Mouse (Mus musculus) regulatory T cell (primary cell): ENCODE measurements around the gene Olfr1383.
"Not testable (repeated sequence)": the region's sequence is repeated elsewhere in the genome, so short reads cannot be mapped to it uniquely, and the experiment has no call there.

Experiments
- in situ Hi-C: fragments of 300-600 bp; cut with MboI, MseI; formaldehyde crosslinking; loops from one replicate; pipeline ENCODE4 v1.15.1; 2025; ENCODE audit warnings: high pct_unique_total_duplicates

Olfr1383 gene

DNA sequence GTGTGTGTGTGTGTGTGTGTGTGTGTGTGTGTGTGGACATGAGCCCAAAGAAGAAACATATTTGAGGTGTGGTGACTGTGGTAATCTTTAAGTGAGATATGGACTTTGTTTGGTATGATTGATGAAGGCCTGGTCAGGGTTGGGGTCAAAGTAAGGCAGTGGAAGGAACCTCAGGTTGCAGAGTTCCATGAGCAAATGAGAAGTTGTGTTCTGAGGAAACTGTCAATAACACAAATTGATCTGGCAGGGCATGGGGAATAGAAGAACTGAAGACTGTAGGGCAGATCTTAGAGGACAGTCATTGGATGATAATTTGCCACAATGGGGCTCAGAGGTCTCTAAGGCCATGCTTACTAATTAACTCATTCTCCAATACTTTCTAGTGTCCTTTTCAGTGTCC, at the start of gene Olfr1383:
TSS of gene Olfr1383 (plus strand) at position 301 of the 400 bp plus-strand sequence.
- in situ Hi-C loops = loop anchor here (25.0 kb wide), 1 partner anchor 782 kb away; no protein-coding TSS in a partner anchor

DNA sequence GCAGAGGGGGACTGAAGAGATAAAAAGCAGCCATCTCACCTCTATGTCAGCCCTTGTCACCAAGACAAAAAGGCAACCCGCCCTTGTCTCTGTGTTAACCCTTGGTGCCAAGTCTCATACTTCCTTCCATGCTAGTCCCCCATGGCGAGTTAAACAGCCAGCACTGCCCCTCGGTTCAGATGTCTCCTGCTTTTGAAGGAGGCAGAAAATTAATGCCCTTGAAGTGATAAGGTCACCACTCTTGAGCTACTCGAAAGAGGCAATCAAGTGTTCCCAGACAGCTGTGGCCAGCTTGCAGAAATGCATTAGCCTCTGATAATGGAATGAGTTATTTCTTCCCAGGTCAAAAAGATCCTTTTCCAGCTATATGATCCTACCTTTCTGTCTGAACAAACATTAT, 33.5 kb upstream of the Olfr1383 start:
- in situ Hi-C loops = no loop called here

DNA sequence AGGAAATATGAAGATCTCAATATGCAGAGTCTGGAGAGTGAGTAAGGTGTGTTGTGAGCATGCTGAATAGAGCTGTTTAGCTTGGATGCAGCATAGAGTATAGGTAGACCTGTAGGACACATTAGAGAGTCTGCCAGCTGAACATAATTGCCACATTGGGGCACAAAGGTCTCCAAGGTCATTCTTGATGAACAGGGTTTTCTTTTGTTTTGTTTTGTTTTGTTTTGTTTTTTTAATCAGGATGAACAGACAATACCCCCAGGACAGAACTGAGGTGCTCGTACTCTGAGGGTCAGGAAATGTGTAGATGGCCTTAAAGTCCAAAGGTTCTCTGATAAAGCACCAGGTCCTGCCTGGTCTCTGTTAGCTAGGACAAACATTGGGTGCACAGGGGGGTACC, 30.7 kb upstream of the Olfr1383 start, which contains the start of gene Olfr1385:
TSS of gene Olfr1385 (plus strand) at position 301 of the 400 bp plus-strand sequence.
- in situ Hi-C loops = not testable (repeated sequence)

DNA sequence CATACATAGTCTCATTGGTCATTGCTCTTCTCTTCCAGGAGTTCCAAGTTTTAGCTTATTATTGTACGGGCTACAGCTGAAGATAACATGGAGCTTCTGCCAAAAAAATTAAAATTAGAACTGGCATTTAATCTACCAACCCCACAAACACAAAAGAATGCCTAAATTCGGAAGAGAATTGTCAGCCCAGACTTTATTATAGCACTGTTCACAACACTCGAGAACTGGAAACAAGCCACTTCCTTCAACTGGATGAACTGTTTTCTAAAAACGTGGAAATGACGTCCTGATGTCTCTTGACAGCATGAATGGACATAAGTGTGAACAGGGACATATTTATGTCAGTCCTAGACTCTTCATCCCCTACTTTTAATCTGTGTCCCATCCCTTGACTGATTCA, 1.4 kb upstream of the Olfr1383 start:
- in situ Hi-C loops = loop anchor here (25.0 kb wide), 1 partner anchor 781 kb away; no protein-coding TSS in a partner anchor

DNA sequence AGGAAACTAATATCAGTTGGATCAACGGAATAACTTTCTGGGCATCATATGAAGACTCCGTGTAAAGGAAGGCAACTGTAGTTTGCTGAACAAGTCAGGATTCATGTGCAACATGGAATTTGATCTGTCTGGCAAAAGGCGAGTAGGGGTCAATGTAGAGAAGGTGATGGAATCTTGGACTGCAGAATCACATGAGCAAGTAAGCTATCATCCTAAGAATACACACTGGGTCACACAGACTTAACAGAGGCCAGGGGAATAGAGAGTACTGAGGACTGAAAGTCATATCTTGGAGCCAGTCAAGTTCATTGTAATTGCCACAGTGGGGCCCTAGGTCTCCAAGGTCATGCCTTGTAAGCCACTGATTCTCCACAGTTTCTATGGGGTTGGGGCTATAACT, 8.5 kb downstream of the Olfr1383 start, which contains the start of gene Olfr1382:
TSS of gene Olfr1382 (plus strand) at position 301 of the 400 bp plus-strand sequence.
- in situ Hi-C loops = no loop called here

DNA sequence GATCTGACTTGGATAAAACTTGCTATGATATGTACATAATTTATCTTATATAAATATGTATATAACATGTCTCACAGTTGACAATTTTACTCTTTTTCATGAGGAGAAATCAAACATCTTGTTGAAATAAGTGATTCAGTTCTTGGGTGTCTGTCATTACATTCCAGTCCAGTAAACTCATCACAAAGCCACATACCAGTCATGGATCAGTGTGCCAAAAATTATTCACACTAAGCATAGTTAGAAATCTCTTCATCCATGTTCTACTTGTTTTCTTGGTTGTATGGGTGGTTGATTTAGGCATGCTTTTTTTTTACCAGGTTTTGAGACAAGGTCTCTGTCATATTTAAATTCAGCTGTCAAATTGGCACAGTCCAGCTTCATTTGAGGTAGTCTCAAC, 13.3 kb downstream of the Olfr1383 start:
- in situ Hi-C loops = no loop called here

DNA sequence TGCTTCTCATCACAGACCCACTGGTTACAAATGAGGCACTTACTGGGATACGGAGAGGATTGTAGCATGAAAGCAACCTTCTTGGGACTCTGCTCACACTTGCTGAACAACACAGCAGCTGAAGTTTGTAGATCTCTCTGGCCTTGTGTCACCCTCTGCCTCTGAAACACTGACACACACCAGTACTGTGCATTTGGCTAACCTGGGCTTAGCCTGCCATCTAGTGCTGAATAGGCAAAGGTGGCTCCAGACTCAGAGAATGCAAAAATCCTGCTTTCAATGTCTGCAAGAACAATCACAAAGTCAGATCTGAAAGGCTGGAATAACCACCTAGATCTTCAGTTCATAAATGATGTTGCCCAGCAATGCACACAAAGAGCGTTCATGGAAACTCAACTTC, 17.2 kb downstream of the Olfr1383 start:
- in situ Hi-C loops = not testable (repeated sequence)

DNA sequence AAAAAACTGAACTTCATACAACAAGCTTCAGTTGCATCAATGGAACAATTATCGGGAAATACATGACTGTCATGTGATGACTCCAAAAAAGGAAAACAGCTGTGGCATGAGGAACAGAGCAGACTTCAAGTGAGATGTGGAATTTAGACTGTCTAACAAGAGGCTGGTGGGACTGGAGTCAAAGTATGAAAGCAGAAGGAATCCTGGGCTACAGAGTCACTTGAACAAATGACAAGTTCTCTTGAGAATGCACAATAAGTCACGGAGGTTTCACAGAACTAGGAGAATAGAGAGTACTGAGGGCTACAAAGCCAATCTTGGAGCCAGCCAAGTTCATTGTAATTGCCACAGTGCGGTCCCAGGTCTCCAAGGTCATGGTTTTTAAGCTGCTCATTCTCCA, 23.7 kb downstream of the Olfr1383 start, which contains the start of gene Olfr1381:
TSS of gene Olfr1381 (plus strand) at position 301 of the 400 bp plus-strand sequence.
- in situ Hi-C loops = not testable (repeated sequence)

DNA sequence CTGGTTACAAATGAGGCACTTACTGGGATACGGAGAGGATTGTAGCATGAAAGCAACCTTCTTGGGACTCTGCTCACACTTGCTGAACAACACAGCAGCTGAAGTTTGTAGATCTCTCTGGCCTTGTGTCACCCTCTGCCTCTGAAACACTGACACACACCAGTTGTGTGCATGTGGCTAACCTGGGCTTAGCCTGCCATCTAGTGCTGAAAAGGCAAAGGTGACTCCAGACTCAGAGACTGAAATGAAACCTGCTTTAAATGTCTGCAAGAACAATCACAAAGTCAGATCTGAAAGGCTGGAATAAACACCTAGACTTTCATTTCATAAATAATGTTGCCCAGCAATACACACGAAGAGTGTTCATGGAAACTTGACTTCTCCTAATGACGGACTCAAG, 34.6 kb downstream of the Olfr1383 start:
- in situ Hi-C loops = not testable (repeated sequence)

DNA sequence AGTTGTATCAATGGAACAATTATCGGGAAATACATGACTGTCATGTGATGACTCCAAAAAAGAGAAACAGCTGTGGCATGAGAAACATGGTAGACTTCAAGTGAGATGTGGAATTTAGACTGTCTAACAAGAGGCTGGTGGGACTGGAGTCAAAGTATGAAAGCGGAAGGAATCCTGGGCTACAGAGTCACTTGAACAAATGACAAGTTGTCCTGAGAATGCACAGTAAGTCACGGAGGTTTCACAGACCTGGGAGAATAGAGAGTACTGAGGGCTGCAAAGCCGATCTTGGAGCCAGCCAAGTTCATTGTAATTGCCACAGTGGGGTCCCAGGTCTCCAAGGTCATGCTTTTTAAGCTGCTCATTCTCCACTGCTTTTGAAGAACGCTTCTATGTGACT, 37.1 kb downstream of the Olfr1383 start, which contains the start of gene Olfr1380:
TSS of gene Olfr1380 (plus strand) at position 301 of the 400 bp plus-strand sequence.
- in situ Hi-C loops = not testable (repeated sequence)

DNA sequence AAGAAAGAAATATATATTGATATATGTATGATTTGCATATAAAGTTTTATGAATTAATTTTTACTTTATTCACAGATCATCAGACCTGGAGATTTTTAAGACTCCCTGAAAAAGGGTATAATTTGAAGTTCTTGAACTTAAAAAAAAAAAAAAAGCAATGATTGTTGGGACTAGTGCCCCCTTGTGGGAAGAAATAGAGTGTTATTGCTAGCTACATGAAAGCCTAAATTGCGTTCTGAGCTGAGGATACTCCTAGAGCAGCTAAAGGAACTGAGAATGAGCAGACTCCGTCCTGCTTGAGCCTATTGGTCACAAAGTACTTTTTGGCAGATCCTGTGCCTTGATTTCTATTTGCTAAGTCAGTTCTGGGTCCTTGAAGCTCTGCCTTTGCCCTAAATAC, 55.6 kb downstream of the Olfr1383 start:
- in situ Hi-C loops = not testable (repeated sequence)
